Mouse (Mus musculus) ES-Bruce4 (cell line): Measurements from ENCODE around the gene Pde11a.

Source experiments
- CTCF ChIP-seq: IDR thresholded peaks from one replicate; pipeline ENCODE4 v1.8.1; 2011; ENCODE audit warnings: low read depth, low read length
- EP300 ChIP-seq: IDR thresholded peaks from 2 replicates; pipeline ENCODE4 v1.6.1; 2011; ENCODE audit warnings: low read depth, low read length; ENCODE audit not compliant: insufficient read depth
- POLR2A ChIP-seq: IDR thresholded peaks from one replicate; pipeline ENCODE4 v1.8.1; 2011; ENCODE audit warnings: low read length; ENCODE audit not compliant: insufficient read depth

DNA sequence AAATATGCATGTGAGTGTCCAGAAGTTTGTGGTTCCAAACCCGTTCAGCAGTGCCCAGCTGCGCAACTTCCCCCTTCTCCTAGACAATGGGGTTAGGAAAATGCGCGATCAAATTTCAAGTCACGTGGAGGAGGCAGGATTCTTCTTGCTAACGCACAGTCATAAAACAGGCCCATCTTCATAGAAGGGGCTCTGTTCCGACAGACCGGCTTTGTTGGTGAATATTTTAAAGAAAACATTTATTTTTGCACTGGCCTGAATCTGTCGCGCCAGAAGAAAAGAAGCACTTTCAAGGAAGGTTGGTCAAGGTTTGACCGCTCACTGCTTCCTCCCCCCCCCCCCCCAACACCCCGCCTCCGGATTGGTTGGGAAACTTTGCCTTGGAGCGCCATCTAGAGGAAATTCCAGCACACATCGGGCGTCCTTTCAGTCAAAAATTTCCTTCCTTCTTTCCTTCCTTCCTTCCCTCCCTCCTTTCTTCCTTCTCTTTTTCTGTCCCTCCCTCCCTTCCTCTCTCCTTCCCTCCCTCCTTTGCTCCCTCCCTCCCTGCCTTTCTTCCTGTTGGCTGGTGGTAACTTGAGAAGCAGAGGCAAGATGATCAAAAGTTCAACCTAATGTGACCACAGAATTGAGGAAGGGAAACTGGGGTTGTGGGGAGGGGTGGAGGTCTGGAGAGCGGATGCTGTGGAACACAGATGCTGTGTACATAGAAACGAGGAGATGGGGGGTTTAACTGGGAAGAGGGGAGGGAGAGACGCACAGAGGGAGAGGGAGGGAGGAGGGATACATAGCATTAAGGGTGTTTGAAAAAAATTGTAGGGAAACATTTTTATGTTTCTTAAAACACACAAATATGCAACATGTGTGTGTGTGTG is 267.9 kb downstream of the Pde11a start:
- TF ChIP-seq CTCF (peak; percentile 25), POLR2A (no peak), EP300 (peak; percentile 51; the same call in 1 of the 2 replicates)
